Mouse (Mus musculus): ENCODE data around the gene Tmeff1. TPM values are rescaled to one million over a fixed set of nuclear protein-coding genes. Genes with fewer than 3 reads are reported as not detected.

Tmeff1 gene
- polyA plus RNA-seq, 1 experiment from 2014 or later: 161 TPM

- Histone ChIP-seq H3K27me3 (ENCODE audit: control insufficient read depth, insufficient read depth, low read length) (no peaks in the 10 kb centered on the region), H3K27ac (replicated peaks; ENCODE audit: low read depth, low read length) (no peak overlapping the region), H3K36me3 (replicated peaks; ENCODE audit: control insufficient read depth, insufficient read depth, low read depth, low read length) (no peaks in the 10 kb centered on the region; the same call in 1 of the 2 replicates), H3K4me1 (ENCODE audit: control insufficient read depth, insufficient read depth, low read length) (no peaks in the 10 kb centered on the region; the same call in 1 of the 2 replicates), H3K4me2 (ENCODE audit: low read depth, low read length) (no peak overlapping the region), H3K9ac (replicated peaks; ENCODE audit: low read length) (no peak overlapping the region), H3K9me3 (replicated peaks; ENCODE audit: control insufficient read depth, low read length) (no peaks in the 10 kb centered on the region), H3K4me3 (ENCODE audit: low read depth, low read length) (no peak overlapping the region)
- ATAC-seq (replicated peaks; ENCODE audit: insufficient number of reproducible peaks, low FRiP score, low TSS enrichment, low read depth): no peak
- DNase-seq (ENCODE audit: low spot score): no peak
- 94% methylated on average over 27 of the region's 27 CpGs for WGBS
Measured at GRCm38 (mm10) chr4:48552486-48553064, 32.4 kb upstream of the Tmeff1 start.

- H3K4me3 ChIP-seq (ENCODE audit: low read depth, low read length): no peak overlapping the region
- no peak overlapping the region for H3K27ac ChIP-seq (replicated peaks; ENCODE audit: low read depth, low read length)
- no peak overlapping the region for H3K9ac ChIP-seq (replicated peaks; ENCODE audit: low read length)
- H3K36me3 ChIP-seq (replicated peaks; ENCODE audit: control insufficient read depth, insufficient read depth, low read depth, low read length): no peaks in the 10 kb centered on the region; the same call in 1 of the 2 replicates
- H3K4me1 ChIP-seq (ENCODE audit: control insufficient read depth, insufficient read depth, low read length): no peaks in the 10 kb centered on the region
- 87% methylated on average over 7 of the region's 7 CpGs for WGBS
- H3K9me3 ChIP-seq (replicated peaks; ENCODE audit: control insufficient read depth, low read length): no peaks in the 10 kb centered on the region
- ATAC-seq (replicated peaks; ENCODE audit: insufficient number of reproducible peaks, low FRiP score, low TSS enrichment, low read depth) (no peak), DNase-seq (ENCODE audit: low spot score) (no peak)
- no peaks in the 10 kb centered on the region for H3K27me3 ChIP-seq (ENCODE audit: control insufficient read depth, insufficient read depth, low read length)
- H3K4me2 ChIP-seq (ENCODE audit: low read depth, low read length): no peak overlapping the region
Measured at GRCm38 (mm10) chr4:48554132-48554531, 30.8 kb upstream of the Tmeff1 start.

- H3K4me1 ChIP-seq (ENCODE audit: control insufficient read depth, insufficient read depth, low read length): no peaks in the 10 kb centered on the region
- DNase-seq (ENCODE audit: low spot score) (peak; percentile 67), ATAC-seq (replicated peaks; ENCODE audit: insufficient number of reproducible peaks, low FRiP score, low TSS enrichment, low read depth) (no peak)
- no peak overlapping the region for H3K9ac ChIP-seq (replicated peaks; ENCODE audit: low read length)
- H3K9me3 ChIP-seq (replicated peaks; ENCODE audit: control insufficient read depth, low read length): no peaks in the 10 kb centered on the region
- H3K36me3 ChIP-seq (replicated peaks; ENCODE audit: control insufficient read depth, insufficient read depth, low read depth, low read length): no peaks in the 10 kb centered on the region; the same call in 1 of the 2 replicates
- no peak overlapping the region for H3K4me2 ChIP-seq (ENCODE audit: low read depth, low read length)
- H3K4me3 ChIP-seq (ENCODE audit: low read depth, low read length): no peak overlapping the region
- no peak overlapping the region for H3K27ac ChIP-seq (replicated peaks; ENCODE audit: low read depth, low read length)
- no peaks in the 10 kb centered on the region for H3K27me3 ChIP-seq (ENCODE audit: control insufficient read depth, insufficient read depth, low read length)
- 17% methylated on average over 3 of the region's 3 CpGs for WGBS
Measured at GRCm38 (mm10) chr4:48555729-48556128, 29.2 kb upstream of the Tmeff1 start.

- ATAC-seq (replicated peaks; ENCODE audit: insufficient number of reproducible peaks, low FRiP score, low TSS enrichment, low read depth) (no peak), DNase-seq (ENCODE audit: low spot score) (no peak)
- H3K36me3 ChIP-seq (replicated peaks; ENCODE audit: control insufficient read depth, insufficient read depth, low read depth, low read length): 0 out of 2 replicates have a peak, but pooled peaks cover 3% of the 10 kb centered on the region
- H3K9ac ChIP-seq (replicated peaks; ENCODE audit: low read length): no peak overlapping the region
- no peaks in the 10 kb centered on the region for H3K4me1 ChIP-seq (ENCODE audit: control insufficient read depth, insufficient read depth, low read length)
- no peak overlapping the region for H3K4me3 ChIP-seq (ENCODE audit: low read depth, low read length)
- no peak overlapping the region for H3K27ac ChIP-seq (replicated peaks; ENCODE audit: low read depth, low read length)
- no peaks in the 10 kb centered on the region for H3K27me3 ChIP-seq (ENCODE audit: control insufficient read depth, insufficient read depth, low read length)
- H3K9me3 ChIP-seq (replicated peaks; ENCODE audit: control insufficient read depth, low read length): no peaks in the 10 kb centered on the region
- 88% methylated on average over 14 of the region's 14 CpGs for WGBS
- H3K4me2 ChIP-seq (ENCODE audit: low read depth, low read length): no peak overlapping the region
Measured at GRCm38 (mm10) chr4:48559652-48560051, 25.3 kb upstream of the Tmeff1 start.

GRCm38 (mm10) chr4:48561824-48562223 lies 23.1 kb upstream of the Tmeff1 start:
- 94% methylated on average over 8 of the region's 8 CpGs for WGBS
- ATAC-seq (replicated peaks; ENCODE audit: insufficient number of reproducible peaks, low FRiP score, low TSS enrichment, low read depth) (no peak), DNase-seq (ENCODE audit: low spot score) (no peak)
- no peaks in the 10 kb centered on the region for H3K27me3 ChIP-seq (ENCODE audit: control insufficient read depth, insufficient read depth, low read length)
- no peak overlapping the region for H3K9ac ChIP-seq (replicated peaks; ENCODE audit: low read length)
- H3K4me2 ChIP-seq (ENCODE audit: low read depth, low read length): no peak overlapping the region
- H3K27ac ChIP-seq (replicated peaks; ENCODE audit: low read depth, low read length): no peak overlapping the region
- no peaks in the 10 kb centered on the region for H3K4me1 ChIP-seq (ENCODE audit: control insufficient read depth, insufficient read depth, low read length)
- no peaks in the 10 kb centered on the region for H3K9me3 ChIP-seq (replicated peaks; ENCODE audit: control insufficient read depth, low read length)
- no peak overlapping the region for H3K4me3 ChIP-seq (ENCODE audit: low read depth, low read length)
- H3K36me3 ChIP-seq (replicated peaks; ENCODE audit: control insufficient read depth, insufficient read depth, low read depth, low read length): 0 out of 2 replicates have a peak, but pooled peaks cover 3% of the 10 kb centered on the region

- H3K36me3 ChIP-seq (replicated peaks; ENCODE audit: control insufficient read depth, insufficient read depth, low read depth, low read length): 0 out of 2 replicates have a peak, but pooled peaks cover 3% of the 10 kb centered on the region
- no peak for ATAC-seq (replicated peaks; ENCODE audit: insufficient number of reproducible peaks, low FRiP score, low TSS enrichment, low read depth)
- no peaks in the 10 kb centered on the region for H3K27me3 ChIP-seq (ENCODE audit: control insufficient read depth, insufficient read depth, low read length)
- H3K4me1 ChIP-seq (ENCODE audit: control insufficient read depth, insufficient read depth, low read length): no peaks in the 10 kb centered on the region
- no peaks in the 10 kb centered on the region for H3K9me3 ChIP-seq (replicated peaks; ENCODE audit: control insufficient read depth, low read length)
- no peak overlapping the region for H3K27ac ChIP-seq (replicated peaks; ENCODE audit: low read depth, low read length)
- DNase-seq (ENCODE audit: low spot score): no peak
- H3K4me2 ChIP-seq (ENCODE audit: low read depth, low read length): no peak overlapping the region
- H3K4me3 ChIP-seq (ENCODE audit: low read depth, low read length): no peak overlapping the region
- no peak overlapping the region for H3K9ac ChIP-seq (replicated peaks; ENCODE audit: low read length)
Measured at GRCm38 (mm10) chr4:48564962-48565361, 20.0 kb upstream of the Tmeff1 start.

- no peak for ATAC-seq (replicated peaks; ENCODE audit: insufficient number of reproducible peaks, low FRiP score, low TSS enrichment, low read depth)
Measured at GRCm38 (mm10) chr4:48576361-48576760, 8.6 kb upstream of the Tmeff1 start.

GRCm38 (mm10) chr4:48577831-48578230 lies 7.1 kb upstream of the Tmeff1 start:
- WGBS: 93% methylated on average over 1 of the region's 1 CpGs
- no peaks in the 10 kb centered on the region for H3K9me3 ChIP-seq (replicated peaks; ENCODE audit: control insufficient read depth, low read length)
- H3K27ac ChIP-seq (replicated peaks; ENCODE audit: low read depth, low read length): no peak overlapping the region
- H3K9ac ChIP-seq (replicated peaks; ENCODE audit: low read length): no peak overlapping the region
- ATAC-seq (replicated peaks; ENCODE audit: insufficient number of reproducible peaks, low FRiP score, low TSS enrichment, low read depth) (no peak), DNase-seq (ENCODE audit: low spot score) (no peak)
- no peaks in the 10 kb centered on the region for H3K36me3 ChIP-seq (replicated peaks; ENCODE audit: control insufficient read depth, insufficient read depth, low read depth, low read length)
- no peaks in the 10 kb centered on the region for H3K4me1 ChIP-seq (ENCODE audit: control insufficient read depth, insufficient read depth, low read length)
- H3K4me2 ChIP-seq (ENCODE audit: low read depth, low read length): no peak overlapping the region
- no peak overlapping the region for H3K4me3 ChIP-seq (ENCODE audit: low read depth, low read length)
- no peaks in the 10 kb centered on the region for H3K27me3 ChIP-seq (ENCODE audit: control insufficient read depth, insufficient read depth, low read length)

More at GRCm38 (mm10) chr4:48576361-48576760, 8.6 kb upstream of the Tmeff1 start:
- no peaks in the 10 kb centered on the region for H3K4me1 ChIP-seq (ENCODE audit: control insufficient read depth, insufficient read depth, low read length)
- DNase-seq (ENCODE audit: low spot score): no peak
- H3K4me2 ChIP-seq (ENCODE audit: low read depth, low read length): no peak overlapping the region
- H3K9me3 ChIP-seq (replicated peaks; ENCODE audit: control insufficient read depth, low read length): no peaks in the 10 kb centered on the region
- H3K36me3 ChIP-seq (replicated peaks; ENCODE audit: control insufficient read depth, insufficient read depth, low read depth, low read length): no peaks in the 10 kb centered on the region
- no peaks in the 10 kb centered on the region for H3K27me3 ChIP-seq (ENCODE audit: control insufficient read depth, insufficient read depth, low read length)
- no peak overlapping the region for H3K27ac ChIP-seq (replicated peaks; ENCODE audit: low read depth, low read length)
- WGBS: 89% methylated on average over 7 of the region's 7 CpGs
- no peak overlapping the region for H3K9ac ChIP-seq (replicated peaks; ENCODE audit: low read length)
- no peak overlapping the region for H3K4me3 ChIP-seq (ENCODE audit: low read depth, low read length)

Data from embryonic facial prominence, embryonic 11.5 days (tissue).